Mouse (Mus musculus): ENCODE results near the gene Pygb. TPM values are rescaled to one million over a fixed set of nuclear protein-coding genes. Genes with fewer than 3 reads are reported as not detected.

Pygb gene
- total and polyA plus RNA-seq, 3 experiments: 7.3 to 18.6 (median 10.6) TPM

GRCm38 (mm10) chr2:150803035-150803434 is 16.5 kb downstream of the Pygb start:
- TF ChIP-seq CTCF (IDR thresholded peaks at IDR 0.05; ENCODE audit: low read depth, low read length) (no peak), GATA2 (IDR thresholded peaks at IDR 0.05; ENCODE audit: borderline replicate concordance, low read depth, low read length) (no peak), GATA1 (IDR thresholded peaks at IDR 0.05; ENCODE audit: borderline replicate concordance, low read length) (no peak), POLR2AphosphoS5 (IDR thresholded peaks at IDR 0.05; ENCODE audit: insufficient replicate concordance, low read depth, low read length) (no peak), TAL1 (conservative IDR thresholded peaks at IDR 0.05; ENCODE audit: low read depth, low read length) (no peak)
- no peak overlapping the region for H3K4me3 ChIP-seq (ENCODE audit: low read depth, low read length)
- no peaks in the 10 kb centered on the region for H3K4me1 ChIP-seq (ENCODE audit: insufficient read depth, low read depth, low read length)
- DNase-seq (ENCODE audit: low spot score) (no peak), ATAC-seq (ENCODE audit: extremely low read depth, insufficient number of reproducible peaks, low FRiP score, poor library complexity, severe bottlenecking) (peak; percentile 45; the same call in 1 of the 2 replicates)
- H3K9me3 ChIP-seq (replicated peaks): no peaks in the 10 kb centered on the region
- no peaks in the 10 kb centered on the region for H3K27me3 ChIP-seq (ENCODE audit: insufficient read depth, low read length)
- H3K36me3 ChIP-seq (replicated peaks): peaks cover 26% of the 10 kb centered on the region

GRCm38 (mm10) chr2:150808381-150808780 is 21.8 kb downstream of the Pygb start:
- ATAC-seq (ENCODE audit: extremely low read depth, insufficient number of reproducible peaks, low FRiP score, poor library complexity, severe bottlenecking) (no peak), DNase-seq (ENCODE audit: low spot score) (no peak)
- H3K27me3 ChIP-seq (ENCODE audit: insufficient read depth, low read length): no peaks in the 10 kb centered on the region
- H3K4me3 ChIP-seq (ENCODE audit: low read depth, low read length): no peak overlapping the region
- peaks cover 56% of the 10 kb centered on the region for H3K36me3 ChIP-seq (replicated peaks)
- H3K9me3 ChIP-seq (replicated peaks): no peaks in the 10 kb centered on the region
- TF ChIP-seq GATA1 (IDR thresholded peaks at IDR 0.05; ENCODE audit: borderline replicate concordance, low read length) (no peak), POLR2AphosphoS5 (IDR thresholded peaks at IDR 0.05; ENCODE audit: insufficient replicate concordance, low read depth, low read length) (no peak), CTCF (IDR thresholded peaks at IDR 0.05; ENCODE audit: low read depth, low read length) (no peak), TAL1 (conservative IDR thresholded peaks at IDR 0.05; ENCODE audit: low read depth, low read length) (no peak), GATA2 (IDR thresholded peaks at IDR 0.05; ENCODE audit: borderline replicate concordance, low read depth, low read length) (no peak)
- H3K4me1 ChIP-seq (ENCODE audit: insufficient read depth, low read depth, low read length): no peaks in the 10 kb centered on the region; the same call in 1 of the 2 replicates

- ATAC-seq (ENCODE audit: extremely low read depth, insufficient number of reproducible peaks, low FRiP score, poor library complexity, severe bottlenecking) (no peak), DNase-seq (ENCODE audit: low spot score) (no peak)
- TF ChIP-seq GATA1 (IDR thresholded peaks at IDR 0.05; ENCODE audit: borderline replicate concordance, low read length) (no peak), TAL1 (conservative IDR thresholded peaks at IDR 0.05; ENCODE audit: low read depth, low read length) (no peak), CTCF (IDR thresholded peaks at IDR 0.05; ENCODE audit: low read depth, low read length) (no peak), GATA2 (IDR thresholded peaks at IDR 0.05; ENCODE audit: borderline replicate concordance, low read depth, low read length) (no peak), POLR2AphosphoS5 (IDR thresholded peaks at IDR 0.05; ENCODE audit: insufficient replicate concordance, low read depth, low read length) (no peak)
- Histone ChIP-seq H3K27me3 (ENCODE audit: insufficient read depth, low read length) (no peaks in the 10 kb centered on the region), H3K4me3 (ENCODE audit: low read depth, low read length) (no peak overlapping the region), H3K9me3 (replicated peaks) (no peaks in the 10 kb centered on the region), H3K4me1 (ENCODE audit: insufficient read depth, low read depth, low read length) (no peaks in the 10 kb centered on the region; the same call in 1 of the 2 replicates), H3K36me3 (replicated peaks) (peaks cover 61% of the 10 kb centered on the region)
These were observed 22.3 kb downstream of the Pygb start for GRCm38 (mm10) chr2:150808812-150809211.

DNA sequence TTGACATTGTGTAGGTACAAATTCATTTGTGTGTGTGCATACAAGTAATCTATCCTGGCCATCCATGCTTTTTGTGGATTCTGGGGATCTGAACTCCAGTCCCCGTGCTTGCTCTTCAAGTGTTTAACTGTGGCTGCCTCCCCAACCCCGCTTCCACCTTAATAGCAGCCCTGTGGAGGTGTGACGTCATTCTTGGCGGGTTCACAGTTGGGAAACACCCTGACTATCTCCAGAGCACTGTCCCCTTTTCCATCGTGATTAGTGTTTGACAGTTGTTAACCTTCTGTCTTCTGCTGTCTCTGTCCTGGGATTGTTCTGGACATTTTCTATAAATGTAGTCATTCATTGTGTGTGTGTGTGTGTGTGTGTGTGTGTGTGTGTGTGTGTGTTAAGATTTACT is 24.1 kb downstream of the Pygb start:
- H3K9me3 ChIP-seq (replicated peaks): no peaks in the 10 kb centered on the region
- no peaks in the 10 kb centered on the region; the same call in 1 of the 2 replicates for H3K4me1 ChIP-seq (ENCODE audit: insufficient read depth, low read depth, low read length)
- no peak for ATAC-seq (ENCODE audit: extremely low read depth, insufficient number of reproducible peaks, low FRiP score, poor library complexity, severe bottlenecking)
- peaks cover 72% of the 10 kb centered on the region for H3K36me3 ChIP-seq (replicated peaks)
- no peaks in the 10 kb centered on the region for H3K27me3 ChIP-seq (ENCODE audit: insufficient read depth, low read length)
- H3K4me3 ChIP-seq (ENCODE audit: low read depth, low read length): no peak overlapping the region
- TF ChIP-seq TAL1 (conservative IDR thresholded peaks at IDR 0.05; ENCODE audit: low read depth, low read length) (no peak), POLR2AphosphoS5 (IDR thresholded peaks at IDR 0.05; ENCODE audit: insufficient replicate concordance, low read depth, low read length) (no peak), GATA2 (IDR thresholded peaks at IDR 0.05; ENCODE audit: borderline replicate concordance, low read depth, low read length) (no peak)
- DNase-seq (ENCODE audit: low spot score): no peak

DNA sequence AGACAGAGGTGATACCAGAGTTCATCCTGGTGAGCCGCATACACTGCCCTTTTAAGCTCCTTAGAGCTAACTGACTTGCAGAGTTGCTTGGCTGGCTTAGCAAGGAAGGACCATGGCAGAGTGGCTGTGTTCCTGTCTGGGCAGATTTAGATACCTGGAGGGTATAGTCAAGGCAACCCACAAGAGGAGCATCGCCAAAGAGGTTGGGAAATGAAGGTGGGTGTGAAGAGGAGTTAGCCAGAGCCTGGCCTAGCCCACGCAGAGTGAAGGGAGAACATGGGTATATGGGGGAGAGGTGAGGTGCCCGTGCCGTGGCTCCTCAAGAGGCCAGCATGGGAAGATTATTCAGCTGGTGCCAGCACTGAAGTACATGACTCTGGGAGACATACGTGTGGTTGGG is 26.3 kb downstream of the Pygb start:
- no peak for TF ChIP-seq TAL1 (conservative IDR thresholded peaks at IDR 0.05; ENCODE audit: low read depth, low read length)
- TF ChIP-seq POLR2AphosphoS5 (IDR thresholded peaks at IDR 0.05; ENCODE audit: insufficient replicate concordance, low read depth, low read length): no peak
- TF ChIP-seq CTCF (IDR thresholded peaks at IDR 0.05; ENCODE audit: low read depth, low read length): no peak
- no peak for TF ChIP-seq GATA2 (IDR thresholded peaks at IDR 0.05; ENCODE audit: borderline replicate concordance, low read depth, low read length)
- TF ChIP-seq GATA1 (IDR thresholded peaks at IDR 0.05; ENCODE audit: borderline replicate concordance, low read length): no peak
- Histone ChIP-seq H3K9me3 (replicated peaks) (no peaks in the 10 kb centered on the region), H3K27me3 (ENCODE audit: insufficient read depth, low read length) (no peaks in the 10 kb centered on the region), H3K4me3 (ENCODE audit: low read depth, low read length) (no peak overlapping the region), H3K36me3 (replicated peaks) (peaks cover 76% of the 10 kb centered on the region), H3K4me1 (ENCODE audit: insufficient read depth, low read depth, low read length) (no peaks in the 10 kb centered on the region; the same call in 1 of the 2 replicates)
- ATAC-seq (ENCODE audit: extremely low read depth, insufficient number of reproducible peaks, low FRiP score, poor library complexity, severe bottlenecking): no peak
- no peak for DNase-seq (ENCODE audit: low spot score)

- TF ChIP-seq CTCF (IDR thresholded peaks at IDR 0.05; ENCODE audit: low read depth, low read length) (no peak), TAL1 (conservative IDR thresholded peaks at IDR 0.05; ENCODE audit: low read depth, low read length) (no peak), GATA1 (IDR thresholded peaks at IDR 0.05; ENCODE audit: borderline replicate concordance, low read length) (no peak), POLR2AphosphoS5 (IDR thresholded peaks at IDR 0.05; ENCODE audit: insufficient replicate concordance, low read depth, low read length) (no peak), GATA2 (IDR thresholded peaks at IDR 0.05; ENCODE audit: borderline replicate concordance, low read depth, low read length) (no peak)
- no peak for DNase-seq (ENCODE audit: low spot score)
- Histone ChIP-seq H3K9me3 (replicated peaks) (no peaks in the 10 kb centered on the region), H3K27me3 (ENCODE audit: insufficient read depth, low read length) (no peaks in the 10 kb centered on the region), H3K4me1 (ENCODE audit: insufficient read depth, low read depth, low read length) (no peaks in the 10 kb centered on the region; the same call in 1 of the 2 replicates), H3K4me3 (ENCODE audit: low read depth, low read length) (no peak overlapping the region), H3K36me3 (replicated peaks) (peaks cover 69% of the 10 kb centered on the region)
- no peak for ATAC-seq (ENCODE audit: extremely low read depth, insufficient number of reproducible peaks, low FRiP score, poor library complexity, severe bottlenecking)
These were observed 30.3 kb downstream of the Pygb start for GRCm38 (mm10) chr2:150816676-150817402.
